Mouse (Mus musculus): ENCODE data around the gene Zdhhc16. TPM values are rescaled to one million over a fixed set of nuclear protein-coding genes. Genes with fewer than 3 reads are reported as not detected.

Gene Zdhhc16
- 47.3 and 48.1 TPM in 2 replicates for polyA plus RNA-seq (2016; fragmentation: Nextera tagmentation; extraction: Ambion mirVana)

DNA sequence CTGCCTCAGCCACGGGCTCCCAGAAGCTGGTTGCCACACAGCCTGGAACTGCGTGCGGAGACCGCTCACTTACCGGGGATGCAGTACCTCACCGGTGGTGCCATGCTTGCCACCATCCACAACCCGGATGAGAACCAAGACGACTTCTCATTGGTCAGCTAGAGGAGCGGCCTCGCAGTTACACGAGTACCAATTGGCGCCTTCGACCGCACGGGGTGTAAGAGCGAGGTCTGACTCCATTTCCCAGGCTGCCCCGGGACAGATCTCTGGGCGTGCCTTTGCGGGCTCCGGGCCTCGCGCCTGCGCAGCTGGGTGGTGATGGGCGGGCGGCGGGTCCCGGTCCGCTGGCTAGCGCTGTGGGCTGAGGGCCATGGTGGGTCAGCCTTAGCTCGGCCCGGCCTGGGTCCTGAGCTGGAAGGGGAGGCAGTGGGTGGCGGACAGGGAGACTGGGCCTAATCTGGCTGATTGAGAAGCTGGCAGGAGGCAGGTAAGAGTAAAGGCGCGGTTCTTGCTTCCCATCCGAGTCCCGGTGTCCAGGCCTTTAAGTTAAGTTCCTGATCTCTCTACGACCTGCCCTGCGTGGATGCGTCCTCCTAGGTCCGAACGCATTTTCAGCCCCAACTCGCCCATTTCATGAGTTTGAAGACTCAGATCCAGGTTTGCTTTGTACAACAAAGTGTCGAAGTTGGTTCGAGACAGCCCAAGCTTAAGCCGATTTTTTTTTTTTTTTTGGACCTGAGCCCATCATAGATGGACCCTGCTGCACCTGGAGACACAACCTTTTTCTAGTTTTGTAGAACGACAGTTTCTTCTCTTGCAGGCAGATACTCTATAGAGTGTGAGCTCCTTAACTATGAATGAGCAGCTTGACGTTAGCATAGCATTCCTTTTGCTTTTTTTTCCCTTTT is at the start of gene Zdhhc16, which contains the start of gene Exosc1:
Gene Zdhhc16, plus strand, starts transcription at position 302 of the 908 bp plus-strand sequence.
Gene Exosc1, minus strand, starts transcription at position 245 of the 908 bp plus-strand sequence.
- peaks cover 53% of the 10 kb centered on the region for H3K36me3 ChIP-seq
- ATAC-seq = peak; percentile 99
- H3K27me3 ChIP-seq (replicated peaks) = no peaks in the 10 kb centered on the region
- peak within 1 kb of the TSS; percentile 74 for H3K27ac ChIP-seq
- no peaks in the 10 kb centered on the region for H3K9me3 ChIP-seq (replicated peaks)
- peak within 1 kb of the TSS; percentile 84 for H3K9ac ChIP-seq
- peak within 1 kb of the TSS; percentile 80 for H3K4me2 ChIP-seq
- WGBS (ENCODE audit: insufficient replicate concordance) = under 1% methylated on average over 47 of the region's 47 CpGs
- H3K4me3 ChIP-seq = peak within 1 kb of the TSS; percentile 93
- H3K4me1 ChIP-seq = peaks cover 24% of the 10 kb centered on the region

DNA sequence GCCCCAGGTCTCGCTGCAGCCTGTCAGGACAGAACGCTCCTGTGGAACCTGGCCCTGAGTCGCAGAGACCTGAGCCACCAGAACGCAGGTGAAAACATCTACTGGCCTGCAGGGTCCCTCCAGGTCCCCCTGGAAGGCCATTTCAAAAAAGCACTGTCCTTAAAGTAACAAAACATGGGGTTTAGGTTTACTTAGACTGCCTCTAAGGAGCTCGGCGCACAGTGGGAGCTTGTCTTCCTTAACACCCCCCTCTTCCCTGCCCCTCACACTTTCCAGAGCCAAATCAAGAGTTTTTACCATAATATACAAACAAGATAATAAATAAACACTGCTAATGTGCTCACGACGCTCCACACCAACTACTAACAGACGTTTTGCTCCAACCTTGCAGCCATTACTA is 49.4 kb upstream of the Zdhhc16 start:
- Histone ChIP-seq H3K27me3 (replicated peaks) (no peaks in the 10 kb centered on the region), H3K9ac (no peak overlapping the region), H3K36me3 (peaks cover 98% of the 10 kb centered on the region), H3K9me3 (replicated peaks) (no peaks in the 10 kb centered on the region), H3K27ac (no peak overlapping the region), H3K4me1 (0 out of 2 replicates have a peak, but pooled peaks cover 3% of the 10 kb centered on the region), H3K4me3 (no peak overlapping the region), H3K4me2 (no peak overlapping the region)
- WGBS (ENCODE audit: insufficient replicate concordance) = 82% methylated on average over 9 of the region's 9 CpGs
- ATAC-seq = no peak

DNA sequence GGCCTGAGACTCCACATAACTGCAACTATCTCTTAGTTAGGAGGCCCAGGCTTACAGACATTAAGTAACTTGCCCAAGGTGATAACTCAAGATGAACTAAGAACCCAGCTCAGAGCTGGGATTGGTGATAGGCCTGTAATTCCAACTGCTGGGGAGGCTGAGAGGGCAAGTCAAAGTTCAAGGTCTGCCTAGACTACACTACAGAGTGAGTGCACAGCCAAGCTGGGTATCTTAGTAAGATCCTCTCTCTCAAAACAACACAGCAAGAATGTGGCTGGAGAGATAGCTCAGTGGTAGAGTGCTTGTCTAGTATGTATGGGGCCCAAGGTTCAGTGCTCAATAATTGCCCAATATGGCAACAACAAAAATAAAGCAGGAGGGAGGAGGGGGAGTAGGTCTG is 45.1 kb upstream of the Zdhhc16 start:
- H3K4me3 ChIP-seq = no peak overlapping the region
- H3K27me3 ChIP-seq (replicated peaks) = no peaks in the 10 kb centered on the region
- no peaks in the 10 kb centered on the region for H3K9me3 ChIP-seq (replicated peaks)
- no peak overlapping the region for H3K9ac ChIP-seq
- no peak overlapping the region for H3K27ac ChIP-seq
- peaks cover 95% of the 10 kb centered on the region for H3K36me3 ChIP-seq
- ATAC-seq = no peak
- peaks cover 10% of the 10 kb centered on the region for H3K4me1 ChIP-seq
- H3K4me2 ChIP-seq = no peak overlapping the region

DNA sequence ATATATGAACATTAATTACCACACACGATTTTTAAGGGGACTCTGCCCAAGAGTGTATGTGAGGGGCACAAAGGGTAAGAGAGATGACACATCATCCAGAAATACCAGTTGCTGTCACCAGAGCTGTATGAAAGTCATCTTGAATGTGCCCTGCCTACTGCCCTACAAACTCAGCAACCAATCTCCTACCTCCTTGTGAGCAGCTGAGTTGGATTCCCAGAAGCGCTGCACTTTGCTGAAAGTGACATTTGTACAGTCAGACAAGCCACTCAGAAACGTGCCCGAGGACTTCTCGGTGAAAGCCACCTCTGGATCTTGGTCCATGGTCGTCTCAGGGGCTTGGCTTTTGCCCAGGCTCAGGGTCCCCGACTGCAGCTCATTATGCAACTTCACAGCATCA is 38.3 kb upstream of the Zdhhc16 start:
- peak overlapping the region; percentile 78 for H3K4me3 ChIP-seq
- peak overlapping the region; percentile 58 for H3K27ac ChIP-seq
- H3K36me3 ChIP-seq = peaks cover 34% of the 10 kb centered on the region
- H3K9me3 ChIP-seq (replicated peaks) = no peaks in the 10 kb centered on the region
- no peak for ATAC-seq
- peak overlapping the region; percentile 70 for H3K9ac ChIP-seq
- WGBS (ENCODE audit: insufficient replicate concordance) = 25% methylated on average over 7 of the region's 7 CpGs
- H3K4me2 ChIP-seq = peak overlapping the region; percentile 87
- no peaks in the 10 kb centered on the region for H3K27me3 ChIP-seq (replicated peaks)
- H3K4me1 ChIP-seq = peaks cover 33% of the 10 kb centered on the region

DNA sequence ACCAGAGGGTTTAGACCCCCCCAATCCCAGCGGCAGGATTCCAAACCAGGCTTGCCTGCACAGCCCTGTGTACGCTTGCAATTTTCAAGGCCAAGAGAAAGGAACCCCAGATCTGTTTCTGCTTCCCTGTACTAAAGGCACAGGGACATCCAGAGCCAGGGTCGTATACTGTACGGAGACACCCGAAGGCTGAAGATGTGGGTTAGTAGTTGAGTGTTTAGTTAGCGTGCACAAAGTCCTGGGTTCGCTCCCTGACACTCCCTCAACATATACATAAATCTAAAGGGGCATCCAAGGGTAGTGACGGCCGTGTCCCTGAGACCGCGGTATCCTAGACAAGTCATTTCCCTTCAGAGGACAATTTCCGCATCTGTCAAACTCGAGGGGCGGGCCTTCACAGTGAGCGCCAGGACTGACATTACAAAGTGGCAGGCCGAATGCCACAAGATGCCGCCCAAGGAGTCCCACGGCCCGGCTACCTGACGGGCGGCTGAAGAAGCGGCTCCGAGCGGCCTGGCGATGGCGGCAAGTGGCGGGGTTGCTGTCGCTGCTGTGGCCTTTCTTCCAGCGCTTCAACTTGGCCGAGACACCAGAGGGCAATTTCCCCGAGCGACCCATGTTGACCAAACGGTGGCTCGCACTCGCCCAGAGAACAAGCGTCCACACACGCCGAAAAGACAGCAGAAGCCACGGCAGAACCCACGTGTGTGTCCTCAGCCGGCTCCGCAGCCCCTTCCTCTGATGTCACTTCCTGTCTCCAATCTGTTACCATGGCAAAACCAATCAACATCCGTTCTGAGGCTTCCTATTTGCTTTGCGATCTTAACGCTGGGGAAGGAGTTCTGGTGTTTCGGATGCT is 37.6 kb upstream of the Zdhhc16 start, which contains the start of gene Rrp12:
Gene Rrp12, minus strand, starts transcription at position 714 of the 859 bp plus-strand sequence.
- H3K4me2 ChIP-seq = peak within 1 kb of the TSS; percentile 87
- H3K36me3 ChIP-seq = peaks cover 26% of the 10 kb centered on the region
- H3K9ac ChIP-seq = peak within 1 kb of the TSS; percentile 70
- no peaks in the 10 kb centered on the region for H3K9me3 ChIP-seq (replicated peaks)
- peaks cover 39% of the 10 kb centered on the region for H3K4me1 ChIP-seq
- WGBS (ENCODE audit: insufficient replicate concordance) = under 1% methylated on average over 46 of the region's 46 CpGs
- H3K27me3 ChIP-seq (replicated peaks) = no peaks in the 10 kb centered on the region
- H3K27ac ChIP-seq = peak within 1 kb of the TSS; percentile 58
- H3K4me3 ChIP-seq = peak within 1 kb of the TSS; percentile 78
- peak; percentile 86 for ATAC-seq

DNA sequence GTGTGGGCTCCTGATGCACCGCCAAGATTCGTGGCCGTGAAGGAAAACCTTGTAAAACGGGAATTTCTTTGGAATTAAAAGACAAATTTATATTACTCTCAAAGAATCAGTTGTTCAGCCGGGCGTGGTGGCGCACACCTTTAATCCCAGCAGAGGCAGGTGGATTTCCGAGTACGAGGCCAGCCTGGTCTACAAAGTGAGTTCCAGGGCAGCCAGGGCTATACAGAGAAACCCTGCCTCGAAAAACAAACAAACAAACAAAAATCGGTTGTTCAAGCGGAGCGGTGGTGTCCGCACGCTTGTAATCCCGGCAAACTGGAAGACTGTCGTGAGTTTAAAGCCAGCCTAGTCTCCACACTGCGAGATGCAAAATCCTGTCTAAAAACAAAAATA is 37.0 kb upstream of the Zdhhc16 start:
- peak overlapping the region; percentile 87 for H3K4me2 ChIP-seq
- peak overlapping the region; percentile 78 for H3K4me3 ChIP-seq
- H3K27ac ChIP-seq = 0 out of 2 replicates have a peak overlapping the region, but pooled peaks have one; percentile 18
- H3K9me3 ChIP-seq (replicated peaks) = no peaks in the 10 kb centered on the region
- peak overlapping the region; percentile 70 for H3K9ac ChIP-seq
- peaks cover 45% of the 10 kb centered on the region for H3K4me1 ChIP-seq
- 22% methylated on average over 18 of the region's 18 CpGs for WGBS (ENCODE audit: insufficient replicate concordance)
- ATAC-seq = no peak
- peaks cover 20% of the 10 kb centered on the region for H3K36me3 ChIP-seq
- H3K27me3 ChIP-seq (replicated peaks) = no peaks in the 10 kb centered on the region

DNA sequence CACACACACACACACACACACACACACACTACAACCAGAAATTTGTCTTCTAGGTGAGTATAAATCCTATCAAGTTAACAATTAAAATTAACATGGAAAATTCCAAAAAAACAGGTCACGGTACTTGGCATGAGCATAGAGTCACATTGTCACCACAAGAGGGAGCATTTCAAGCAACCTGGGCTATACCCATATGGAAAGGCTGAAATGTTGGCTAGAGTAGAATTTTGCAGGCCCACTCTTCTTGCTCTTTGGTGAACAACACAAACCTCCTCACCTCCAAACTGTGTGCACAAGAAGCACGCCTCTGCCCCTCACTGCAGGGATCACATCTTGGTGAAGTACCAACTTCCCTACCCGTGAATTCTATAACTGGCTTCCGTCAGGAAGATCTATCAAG is 34.4 kb upstream of the Zdhhc16 start:
- no peaks in the 10 kb centered on the region for H3K9me3 ChIP-seq (replicated peaks)
- ATAC-seq = no peak
- H3K36me3 ChIP-seq = peaks cover 2% of the 10 kb centered on the region; the same call in 1 of the 2 replicates
- H3K4me1 ChIP-seq = peaks cover 50% of the 10 kb centered on the region
- no peaks in the 10 kb centered on the region for H3K27me3 ChIP-seq (replicated peaks)
- H3K9ac ChIP-seq = no peak overlapping the region
- H3K27ac ChIP-seq = no peak overlapping the region
- H3K4me2 ChIP-seq = no peak overlapping the region
- no peak overlapping the region for H3K4me3 ChIP-seq
- WGBS (ENCODE audit: insufficient replicate concordance) = 42% methylated on average over 4 of the region's 4 CpGs

DNA sequence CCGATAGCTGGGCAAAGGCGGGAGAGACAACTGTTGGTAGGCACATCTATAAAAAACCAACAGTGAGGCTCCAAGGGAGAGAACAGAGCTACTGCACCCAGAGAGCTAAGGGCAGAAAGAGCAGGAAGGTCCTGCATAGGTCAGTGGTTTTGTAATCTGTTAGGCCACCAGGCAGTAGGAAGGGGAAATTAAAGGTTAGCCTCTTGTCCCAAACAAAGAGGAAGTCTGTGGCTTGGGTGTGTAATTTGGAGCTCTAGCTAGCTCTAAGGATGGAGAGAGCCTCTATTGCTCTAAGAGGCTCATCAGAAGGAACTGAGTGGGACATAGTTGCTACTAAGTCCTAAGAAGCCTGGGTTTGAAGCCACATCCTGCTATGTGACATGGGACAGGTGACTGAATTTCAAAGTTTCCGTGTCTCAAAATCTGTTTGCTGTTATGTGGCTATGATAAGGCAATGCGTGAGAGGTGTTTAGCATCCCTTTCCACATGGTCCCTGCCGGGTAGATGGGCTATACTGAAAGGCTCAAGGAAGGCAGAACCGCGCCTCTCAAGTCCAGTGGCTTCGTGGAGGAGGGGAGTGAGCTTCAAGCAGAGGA is 32.7 kb upstream of the Zdhhc16 start:
- Histone ChIP-seq H3K4me1 (peaks cover 46% of the 10 kb centered on the region), H3K27me3 (replicated peaks) (no peaks in the 10 kb centered on the region), H3K9me3 (replicated peaks) (no peaks in the 10 kb centered on the region), H3K4me3 (no peak overlapping the region), H3K36me3 (no peaks in the 10 kb centered on the region), H3K9ac (no peak overlapping the region), H3K27ac (peak overlapping the region; percentile 47), H3K4me2 (no peak overlapping the region)
- 38% methylated on average over 8 of the region's 8 CpGs for WGBS (ENCODE audit: insufficient replicate concordance)
- no peak for ATAC-seq

DNA sequence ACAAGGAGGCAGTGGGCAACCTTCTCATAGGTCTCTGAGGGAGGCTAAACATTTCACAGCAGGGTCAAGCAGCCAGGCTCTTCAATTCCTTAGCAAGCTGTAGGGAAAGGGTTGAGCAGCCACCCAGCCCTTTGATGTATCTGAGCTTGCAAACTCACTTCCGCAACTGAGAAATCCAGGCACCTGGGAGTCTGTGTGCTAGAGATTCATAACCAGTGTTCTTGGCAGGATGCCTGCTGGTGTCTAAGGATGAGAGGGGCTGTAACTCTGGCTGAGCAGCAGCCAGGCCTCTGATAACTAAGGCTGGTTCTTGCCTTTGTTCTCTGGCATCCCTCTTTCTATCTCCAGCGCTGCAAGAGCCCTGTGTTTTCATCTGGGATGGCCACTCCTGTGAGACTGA is 31.6 kb upstream of the Zdhhc16 start:
- no peaks in the 10 kb centered on the region for H3K9me3 ChIP-seq (replicated peaks)
- H3K36me3 ChIP-seq = no peaks in the 10 kb centered on the region
- peaks cover 52% of the 10 kb centered on the region for H3K4me1 ChIP-seq
- H3K4me2 ChIP-seq = no peak overlapping the region
- H3K27ac ChIP-seq = no peak overlapping the region
- no peak overlapping the region for H3K9ac ChIP-seq
- no peaks in the 10 kb centered on the region for H3K27me3 ChIP-seq (replicated peaks)
- 54% methylated on average over 2 of the region's 2 CpGs for WGBS (ENCODE audit: insufficient replicate concordance)
- no peak for ATAC-seq
- no peak overlapping the region for H3K4me3 ChIP-seq

DNA sequence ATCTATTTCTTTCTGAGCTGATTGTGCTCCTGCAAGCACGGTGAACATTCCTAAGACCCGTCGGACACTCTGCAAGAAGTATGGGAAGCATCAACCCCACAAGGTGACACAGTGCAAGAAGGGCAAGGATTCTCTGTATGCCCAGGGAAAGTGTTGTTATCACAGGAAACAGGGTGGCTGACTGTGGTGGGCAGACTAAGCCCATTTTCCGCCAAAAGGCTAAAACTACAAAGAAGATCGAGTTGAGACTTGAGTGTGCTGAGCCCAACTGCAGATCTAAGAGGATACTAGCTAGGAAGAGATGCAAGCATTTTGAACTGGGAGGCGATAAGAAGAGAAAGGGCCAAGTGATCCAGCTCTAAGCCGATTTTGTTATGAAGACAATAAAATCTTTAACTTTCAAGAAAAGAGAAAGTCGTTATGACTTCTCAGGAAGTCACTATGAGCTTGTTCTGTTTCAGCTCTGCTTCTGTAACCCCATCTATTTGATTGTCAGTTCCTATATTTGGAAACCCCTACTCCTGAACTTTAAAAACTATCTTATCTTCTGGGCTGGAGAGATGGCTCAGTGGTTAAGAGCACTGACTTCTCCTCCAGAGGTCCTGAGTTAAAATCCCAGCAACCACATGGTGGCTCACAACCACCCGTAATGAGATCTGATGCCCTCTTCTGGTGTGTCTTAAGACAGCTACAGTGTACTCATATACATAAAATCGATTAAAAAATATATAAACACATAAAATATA is 30.3 kb upstream of the Zdhhc16 start:
- peak overlapping the region; percentile 32; the same call in 1 of the 2 replicates for H3K27ac ChIP-seq
- no peaks in the 10 kb centered on the region for H3K9me3 ChIP-seq (replicated peaks)
- peaks cover 61% of the 10 kb centered on the region for H3K4me1 ChIP-seq
- H3K36me3 ChIP-seq = no peaks in the 10 kb centered on the region
- no peaks in the 10 kb centered on the region for H3K27me3 ChIP-seq (replicated peaks)
- ATAC-seq = no peak
- H3K9ac ChIP-seq = no peak overlapping the region
- WGBS (ENCODE audit: insufficient replicate concordance) = 20% methylated on average over 10 of the region's 10 CpGs
- no peak overlapping the region for H3K4me3 ChIP-seq
- H3K4me2 ChIP-seq = peak overlapping the region; percentile 12; the same call in 1 of the 2 replicates

DNA sequence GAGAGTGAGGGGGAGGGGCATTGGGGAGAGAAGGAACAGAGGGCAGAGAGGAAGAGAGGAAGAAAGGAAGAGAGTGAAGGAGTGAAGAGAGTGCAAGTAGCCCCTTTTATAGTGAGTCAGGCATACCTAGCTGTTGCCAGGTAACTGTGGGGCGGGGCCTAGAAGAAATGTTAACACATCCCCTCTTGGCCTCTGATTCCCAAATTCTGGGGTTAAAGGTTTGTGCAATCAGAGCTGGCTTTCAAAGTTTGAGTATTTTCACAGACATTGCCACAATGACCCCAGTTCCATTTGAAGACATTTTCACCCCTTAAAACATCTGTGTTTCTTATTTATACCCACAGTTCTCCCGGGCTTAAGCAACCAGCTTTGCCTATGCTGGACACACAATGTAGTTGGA is 28.0 kb upstream of the Zdhhc16 start:
- Histone ChIP-seq H3K4me2 (no peak overlapping the region), H3K27me3 (replicated peaks) (no peaks in the 10 kb centered on the region), H3K9ac (no peak overlapping the region), H3K4me3 (no peak overlapping the region), H3K9me3 (replicated peaks) (no peaks in the 10 kb centered on the region), H3K36me3 (no peaks in the 10 kb centered on the region), H3K4me1 (peaks cover 67% of the 10 kb centered on the region), H3K27ac (0 out of 2 replicates have a peak overlapping the region, but pooled peaks have one; percentile 66)
- WGBS (ENCODE audit: insufficient replicate concordance) = 86% methylated on average over 2 of the region's 2 CpGs
- no peak for ATAC-seq

Measured in liver, embryonic 12.5 days (tissue).